Mouse (Mus musculus) T-helper 1 cell (primary cell): Measurements from ENCODE around the gene Mrpl37.

Experiments
- in situ Hi-C: fragments of 300-600 bp; cut with MboI, MseI; formaldehyde crosslinking; loops from one replicate; pipeline ENCODE4 v1.15.1; 2025; ENCODE audit warnings: high pct_unique_total_duplicates

Gene Mrpl37

GRCm38 (mm10) chr4:107067151-107067840, 628 bp upstream of the Mrpl37 start:
- in situ Hi-C loops, result no loop called here

GRCm38 (mm10) chr4:107064394-107065098, 2.1 kb downstream of the Mrpl37 start:
- in situ Hi-C loops, result no loop called here

GRCm38 (mm10) chr4:107063214-107063613, 3.5 kb downstream of the Mrpl37 start:
- in situ Hi-C loops, result no loop called here

GRCm38 (mm10) chr4:107061560-107061959, 5.1 kb downstream of the Mrpl37 start:
- in situ Hi-C loops, result no loop called here

- in situ Hi-C loops, result no loop called here
Observed at GRCm38 (mm10) chr4:107058781-107059180, 7.9 kb downstream of the Mrpl37 start.

- in situ Hi-C loops, result no loop called here
Observed at GRCm38 (mm10) chr4:107058346-107058745, 8.3 kb downstream of the Mrpl37 start.

GRCm38 (mm10) chr4:107056088-107056487, 10.6 kb downstream of the Mrpl37 start:
- in situ Hi-C loops, result no loop called here

GRCm38 (mm10) chr4:107052962-107053553, 13.6 kb downstream of the Mrpl37 start:
- in situ Hi-C loops, result no loop called here

GRCm38 (mm10) chr4:107051889-107052288, 14.8 kb downstream of the Mrpl37 start:
- in situ Hi-C loops, result no loop called here

GRCm38 (mm10) chr4:107048568-107049162, 18.0 kb downstream of the Mrpl37 start:
- in situ Hi-C loops, result no loop called here

GRCm38 (mm10) chr4:107047806-107048205, 18.9 kb downstream of the Mrpl37 start:
- in situ Hi-C loops, result no loop called here

GRCm38 (mm10) chr4:107045188-107045587, 21.5 kb downstream of the Mrpl37 start:
- in situ Hi-C loops, result no loop called here

GRCm38 (mm10) chr4:107042304-107042703, 24.4 kb downstream of the Mrpl37 start:
- in situ Hi-C loops, result no loop called here

- in situ Hi-C loops, result no loop called here
Observed at GRCm38 (mm10) chr4:107039270-107039669, 27.4 kb downstream of the Mrpl37 start.

- in situ Hi-C loops, result no loop called here
Observed at GRCm38 (mm10) chr4:107038303-107038702, 28.4 kb downstream of the Mrpl37 start.

GRCm38 (mm10) chr4:107036985-107037384, 29.7 kb downstream of the Mrpl37 start:
- in situ Hi-C loops, result no loop called here

- in situ Hi-C loops, result no loop called here
Observed at GRCm38 (mm10) chr4:107035689-107036088, 31.0 kb downstream of the Mrpl37 start.

GRCm38 (mm10) chr4:107026451-107026850, 40.2 kb downstream of the Mrpl37 start:
- in situ Hi-C loops, result no loop called here

GRCm38 (mm10) chr4:107025369-107025768, 41.3 kb downstream of the Mrpl37 start:
- in situ Hi-C loops, result no loop called here

GRCm38 (mm10) chr4:107024899-107025298, 41.8 kb downstream of the Mrpl37 start:
- in situ Hi-C loops, result no loop called here

- in situ Hi-C loops, result no loop called here
Observed at GRCm38 (mm10) chr4:107021464-107021863, 45.2 kb downstream of the Mrpl37 start.

- in situ Hi-C loops, result no loop called here
Observed at GRCm38 (mm10) chr4:107020287-107021000, 46.2 kb downstream of the Mrpl37 start.
